Mouse (Mus musculus) CD4-positive, CD25-positive, alpha-beta regulatory T cell, adult 2 months (primary cell): ENCODE data around the gene Slc16a8.

Source experiments
- DNase-seq: peaks from one replicate; pipeline ENCODE4 v3.0.0-alpha.2; 2012; ENCODE audit warnings: low read depth, low spot score

Slc16a8 gene

DNA sequence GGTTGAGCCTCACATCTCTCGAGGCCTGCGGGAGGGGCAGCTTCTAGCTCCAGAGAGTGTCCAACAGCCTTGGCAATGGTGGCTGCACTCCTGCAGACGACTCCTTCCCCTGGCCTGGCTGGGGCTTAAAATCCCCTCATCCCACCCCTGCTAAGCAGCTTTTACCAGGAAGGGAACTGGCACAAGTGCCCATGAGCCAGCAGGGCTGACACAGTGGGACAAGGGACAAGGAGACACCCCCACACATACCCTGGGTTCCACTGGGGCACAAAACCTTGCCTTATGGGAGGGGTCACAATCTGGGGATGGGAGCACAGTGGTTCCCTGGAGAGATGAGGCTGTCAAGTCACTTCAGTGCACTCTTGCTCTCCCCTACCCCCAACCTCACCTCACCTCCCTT is at the start of gene Slc16a8:
Gene Slc16a8 (minus strand): TSS at position 101 of the 400 bp plus-strand sequence.
- no peak for DNase-seq

DNA sequence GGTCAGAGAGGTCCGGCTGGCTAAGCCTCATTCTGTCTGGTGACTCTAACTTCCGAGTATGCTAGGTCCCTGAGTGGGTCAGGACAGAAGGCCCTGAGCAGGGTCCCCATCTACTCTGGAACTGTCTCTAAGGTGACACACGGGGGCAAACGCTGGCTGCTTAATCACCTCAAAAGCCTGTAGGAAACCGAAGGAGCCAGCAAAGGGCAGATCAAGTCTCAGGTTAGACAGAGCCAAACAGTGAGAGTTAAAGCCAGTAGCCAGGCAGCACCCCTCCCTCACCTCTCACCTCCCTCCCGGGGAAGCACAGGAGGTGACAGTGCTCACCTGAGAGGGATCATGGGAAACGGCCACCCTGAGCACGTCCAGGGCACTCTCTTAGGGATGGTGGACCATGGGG is 49.2 kb upstream of the Slc16a8 start:
- no peak for DNase-seq

DNA sequence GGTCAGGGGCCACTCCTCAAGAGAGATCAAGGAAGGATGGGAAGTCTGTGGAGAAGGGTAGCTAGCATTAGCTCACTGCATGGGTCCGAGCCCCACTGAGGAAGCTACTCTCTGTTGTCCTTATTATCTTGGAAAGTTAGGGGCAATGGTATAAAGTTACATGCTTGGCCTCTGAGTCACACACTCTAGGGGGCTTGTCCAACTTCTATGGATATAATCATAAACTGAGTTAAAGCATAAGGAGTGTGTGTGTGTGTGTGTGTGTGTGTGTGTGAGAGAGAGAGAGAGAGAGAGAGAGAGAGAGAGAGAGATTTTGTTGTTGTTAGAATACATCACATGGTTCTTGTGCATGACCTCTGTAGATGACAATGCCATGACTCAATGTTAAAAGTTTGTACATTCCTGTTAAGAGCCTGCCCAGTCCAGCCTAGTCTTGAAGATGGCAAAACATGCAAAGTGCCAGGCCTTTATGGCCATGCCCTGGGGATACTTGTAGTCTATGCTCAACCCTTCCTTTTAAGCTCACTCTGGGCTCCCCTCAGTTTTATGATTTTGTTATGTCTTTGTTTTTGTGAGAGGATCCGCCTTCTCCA is 45.1 kb upstream of the Slc16a8 start:
- DNase-seq = no peak

DNA sequence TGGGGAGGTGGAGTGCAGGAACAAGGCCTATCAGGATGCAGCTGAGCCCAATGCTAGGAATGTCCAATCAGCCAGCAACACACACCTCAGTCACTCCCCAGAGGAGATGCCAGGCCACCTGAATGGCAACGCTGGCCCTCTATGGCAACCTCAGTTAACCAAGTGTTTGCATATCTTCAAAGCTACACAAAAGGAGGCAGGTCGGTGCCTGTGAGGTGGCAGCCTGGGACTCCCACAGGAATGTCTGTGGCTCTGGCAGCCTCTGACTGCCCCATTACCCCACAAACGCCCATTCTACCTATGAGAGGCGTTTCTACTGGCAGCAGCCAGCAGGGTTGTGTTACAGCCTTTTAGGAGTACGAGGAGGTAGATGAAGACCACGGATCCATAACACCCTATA is 44.0 kb upstream of the Slc16a8 start:
- no peak for DNase-seq

DNA sequence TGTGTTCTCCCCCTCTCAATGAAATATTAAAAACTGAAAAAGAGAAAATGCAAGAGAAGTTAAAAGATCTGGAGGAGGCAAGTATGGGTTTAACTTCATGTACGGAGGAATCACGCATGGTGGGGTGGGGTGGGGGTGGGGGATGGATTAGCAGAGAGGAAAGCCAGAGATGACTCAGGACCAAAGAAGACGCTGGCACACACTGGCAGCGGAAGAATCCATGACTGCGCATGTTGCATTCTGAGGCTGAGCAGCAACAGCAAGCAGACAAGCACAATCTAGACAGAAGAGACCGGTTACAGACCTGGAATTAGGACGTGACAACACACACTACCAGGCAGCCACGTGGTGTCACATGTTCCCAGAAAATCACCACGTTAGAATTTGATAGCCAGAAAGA is 38.2 kb upstream of the Slc16a8 start:
- no peak for DNase-seq

DNA sequence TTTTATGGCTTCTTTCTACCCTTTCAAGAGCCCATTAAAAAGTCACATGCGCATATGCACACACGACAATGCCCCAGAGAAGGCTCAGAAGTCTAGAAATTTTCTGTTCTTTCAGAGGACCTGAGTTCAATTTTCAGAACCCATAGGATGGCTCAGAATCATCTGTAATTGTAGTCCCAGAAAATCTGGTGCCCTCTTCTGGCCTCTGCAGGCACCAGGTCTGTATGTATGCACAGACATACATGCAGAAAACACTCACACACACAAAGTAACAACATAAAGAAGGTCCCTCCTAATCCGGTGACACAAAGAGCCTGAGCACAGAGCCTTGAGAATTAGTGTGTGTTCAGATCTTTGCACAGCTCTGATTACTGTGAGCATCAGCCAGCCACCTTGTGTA is 35.8 kb upstream of the Slc16a8 start:
- DNase-seq = no peak

DNA sequence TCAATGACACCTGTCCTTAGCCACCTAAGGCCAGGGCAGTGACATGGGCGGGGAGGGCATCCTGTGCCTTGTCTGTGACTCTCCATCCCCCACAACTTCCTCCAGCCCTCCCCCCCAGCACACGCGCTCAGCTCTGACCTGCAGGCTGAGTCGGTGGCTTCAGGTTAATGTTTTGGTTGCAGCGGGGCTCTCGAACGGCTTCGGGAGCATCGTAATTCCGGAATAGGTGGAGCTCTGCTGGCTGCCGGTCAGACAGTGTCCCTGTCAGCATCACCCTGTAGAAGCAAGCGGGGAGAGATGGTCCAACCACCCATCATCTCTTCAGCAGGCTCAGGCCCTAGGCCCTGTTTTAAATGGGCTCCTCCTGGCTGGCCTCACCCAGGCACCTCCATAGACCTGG is 34.9 kb upstream of the Slc16a8 start:
- DNase-seq = no peak

DNA sequence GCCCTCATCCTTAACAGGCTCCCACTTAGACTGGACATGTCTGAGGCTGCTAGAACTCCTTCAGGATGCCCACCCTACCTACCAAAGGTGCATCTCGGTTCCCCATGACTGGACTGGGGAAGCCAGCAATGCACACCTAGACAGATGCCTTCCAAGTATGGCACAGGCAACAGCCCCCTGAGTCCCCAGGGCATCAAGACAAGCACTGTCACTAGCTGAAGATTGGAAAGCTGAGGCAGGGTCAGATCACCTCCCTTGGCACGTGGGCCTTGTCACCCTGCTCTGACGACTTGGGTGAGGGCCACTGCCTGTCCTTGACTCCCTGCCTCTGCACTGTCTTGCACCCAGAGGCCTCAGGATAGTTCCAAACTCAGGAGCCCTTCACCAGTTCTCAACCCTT is 33.8 kb upstream of the Slc16a8 start:
- DNase-seq = no peak

DNA sequence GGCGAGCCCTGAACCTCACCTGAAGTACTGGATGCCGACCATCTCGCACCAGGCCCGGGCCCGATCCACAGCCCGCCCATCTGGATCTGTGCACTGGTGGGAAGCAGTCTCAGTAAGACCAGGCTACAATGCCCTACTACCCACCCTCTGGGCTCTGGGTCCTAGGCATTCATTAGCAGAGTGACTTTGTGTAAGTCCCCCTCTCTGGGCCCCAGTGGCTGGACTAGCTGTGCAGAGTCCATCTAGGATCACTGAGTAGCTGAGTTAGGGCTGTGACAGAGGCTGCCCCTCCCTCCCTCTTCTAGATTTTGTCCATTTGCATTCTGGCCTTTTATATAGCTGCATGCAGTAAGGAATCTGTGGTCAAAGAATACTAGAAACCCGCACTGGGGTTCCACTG is 32.5 kb upstream of the Slc16a8 start:
- DNase-seq = no peak

DNA sequence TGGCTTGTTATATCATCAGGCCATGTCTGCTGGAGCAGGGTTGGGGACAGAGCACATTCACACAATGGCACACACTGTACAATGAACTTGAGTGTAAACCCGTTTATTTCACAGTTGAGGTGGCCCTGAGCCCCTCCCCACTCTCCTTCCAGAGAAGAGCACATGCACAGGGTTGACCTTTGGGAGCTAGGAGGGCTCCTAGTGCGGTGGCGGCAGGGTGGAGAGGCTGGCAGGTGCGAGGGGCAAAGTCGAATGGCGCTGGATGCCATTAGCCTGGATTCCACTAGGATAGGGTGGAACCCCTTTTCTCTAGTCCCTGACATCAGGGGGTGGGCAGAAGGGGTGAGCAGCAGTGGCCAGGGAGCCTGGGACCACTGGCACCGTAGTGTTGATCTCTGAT is 31.6 kb upstream of the Slc16a8 start:
- no peak for DNase-seq

DNA sequence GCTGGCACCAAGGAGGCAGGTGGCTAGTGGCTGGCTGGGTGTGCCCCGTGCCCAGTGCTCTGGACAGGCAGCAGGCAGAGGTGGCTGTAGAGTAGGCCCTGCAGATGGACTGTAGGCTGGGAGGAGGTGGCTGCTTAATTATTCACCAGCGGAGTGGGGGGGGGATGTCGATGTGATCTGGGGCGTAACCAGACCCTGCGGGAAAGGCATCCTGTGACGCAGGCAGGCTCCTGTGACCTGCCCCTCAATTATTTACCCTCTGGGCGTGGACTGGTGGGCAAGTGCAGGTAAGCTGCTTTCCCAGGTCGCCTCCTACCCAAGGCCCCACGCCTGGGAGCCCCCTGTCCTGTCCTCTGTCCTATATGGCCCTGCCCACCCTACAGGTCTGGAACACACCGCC is 30.8 kb upstream of the Slc16a8 start, which contains the start of gene Baiap2l2:
Gene Baiap2l2 (minus strand): TSS at position 139 of the 400 bp plus-strand sequence.
- DNase-seq = no peak

DNA sequence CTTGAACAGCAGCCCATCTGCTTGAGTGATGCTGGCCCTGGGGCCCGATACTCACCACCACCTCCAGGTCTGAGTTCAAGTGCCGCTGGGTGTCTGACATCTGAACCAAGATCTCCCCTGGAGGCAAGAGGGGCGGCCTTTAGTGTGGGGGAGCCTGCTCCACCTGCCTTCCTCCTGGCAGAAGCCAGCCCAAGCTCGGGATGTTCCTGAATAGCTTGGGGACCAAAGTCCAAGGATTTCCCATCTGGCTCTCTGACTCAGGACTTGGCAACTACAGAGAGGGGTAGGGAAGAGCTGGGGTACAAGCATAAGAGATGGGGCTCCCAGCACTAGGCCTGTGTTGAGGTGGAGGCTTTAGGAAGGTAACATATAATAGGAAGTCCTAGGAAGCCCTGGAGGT is 28.8 kb upstream of the Slc16a8 start:
- DNase-seq = no peak

DNA sequence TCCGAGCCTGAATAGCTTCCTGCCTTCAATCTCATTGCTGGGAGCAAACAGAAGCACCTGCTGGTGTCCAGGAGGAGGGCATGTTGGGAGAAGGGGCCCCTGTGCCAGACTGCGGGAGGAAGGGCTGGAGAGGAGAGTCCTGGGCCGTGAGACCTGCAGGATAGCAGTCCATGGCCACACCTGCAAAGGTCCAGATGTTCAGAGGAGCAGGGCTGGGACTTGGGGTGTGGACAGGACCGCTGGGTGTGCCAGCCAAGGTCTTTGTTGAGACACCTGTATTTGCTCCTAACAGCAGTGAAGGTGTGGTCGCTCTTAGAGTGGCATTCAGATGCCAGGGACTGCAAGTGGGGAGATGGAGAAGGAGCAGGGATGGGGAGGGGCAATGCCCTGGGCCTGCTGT is 27.9 kb upstream of the Slc16a8 start:
- no peak for DNase-seq

DNA sequence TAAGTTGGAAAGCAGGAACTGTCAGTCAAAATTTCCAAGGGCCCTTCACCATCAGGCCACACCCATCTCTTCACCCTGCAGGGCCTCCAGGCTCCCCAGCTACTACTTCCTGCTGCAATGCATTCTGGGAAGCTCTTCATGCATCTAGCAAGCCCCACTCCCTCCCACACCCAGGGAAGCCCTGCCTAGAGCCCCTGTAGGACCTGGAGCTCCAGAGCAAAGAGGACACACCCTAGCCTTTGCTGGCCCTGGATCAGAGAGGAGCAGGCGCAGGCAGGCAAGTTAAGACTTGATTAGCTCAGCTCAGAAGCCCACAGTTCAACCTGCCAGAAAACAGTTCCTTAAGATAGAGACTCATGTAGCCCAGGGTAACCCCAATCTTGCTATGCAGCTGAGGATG is 26.8 kb upstream of the Slc16a8 start:
- peak; percentile 79 for DNase-seq

DNA sequence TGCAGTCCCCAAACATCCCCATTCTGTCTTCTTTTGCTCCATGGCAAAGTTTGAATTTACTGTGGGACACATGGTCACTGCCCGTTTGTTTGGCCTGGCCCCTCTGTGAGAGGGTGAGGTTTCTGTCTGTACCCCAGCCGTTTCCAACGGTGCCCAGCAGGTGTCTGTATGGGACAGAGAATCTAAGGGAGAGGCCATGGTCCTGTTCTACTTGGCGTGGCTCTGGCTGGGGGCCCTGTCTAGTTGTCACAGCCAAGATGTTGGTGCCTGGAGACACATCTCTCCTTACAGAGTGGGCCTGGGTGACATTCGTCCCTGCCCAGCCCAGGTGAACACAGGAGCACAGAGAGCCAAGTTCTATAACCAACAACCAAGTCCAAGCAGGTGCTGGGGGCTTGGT is 26.3 kb upstream of the Slc16a8 start:
- peak; percentile 22 for DNase-seq

DNA sequence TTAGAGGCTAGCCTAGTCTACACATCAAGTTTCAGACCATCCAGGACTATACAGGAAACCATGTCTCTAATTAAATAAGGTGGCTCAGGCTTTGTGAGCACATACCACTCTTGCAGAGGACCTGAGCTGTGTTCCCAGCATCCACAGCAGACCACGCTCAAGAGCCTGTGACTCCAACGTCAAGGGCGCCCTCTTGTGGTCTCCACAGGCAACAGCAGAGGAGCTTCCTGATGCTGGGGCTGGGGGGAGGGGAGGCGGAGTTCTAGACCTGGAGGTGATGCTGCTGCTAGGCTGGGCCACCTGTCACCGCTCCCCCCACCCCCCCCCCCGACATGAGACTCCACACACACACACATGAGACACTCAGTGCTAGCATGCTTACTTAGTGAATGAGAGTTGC is 25.6 kb upstream of the Slc16a8 start:
- DNase-seq = peak; percentile 78

DNA sequence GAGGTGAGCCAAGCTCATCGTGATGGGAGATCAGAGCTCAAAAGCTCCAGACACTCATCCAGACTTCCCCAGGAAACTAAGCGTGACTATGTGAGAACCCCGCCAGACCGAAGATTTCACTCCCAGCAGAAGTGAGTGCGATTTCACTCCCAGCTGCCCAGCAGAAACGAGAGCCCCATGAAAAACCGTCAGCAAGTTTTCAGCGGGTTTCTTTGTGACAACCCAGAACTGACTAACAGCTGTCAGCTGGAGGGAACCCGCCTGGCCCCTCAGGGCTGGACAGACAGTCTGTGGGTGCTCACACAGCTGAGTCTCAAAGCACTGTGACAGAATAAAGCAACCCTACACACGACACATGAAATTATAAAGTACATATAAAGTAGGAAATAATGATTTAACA is 23.2 kb upstream of the Slc16a8 start:
- DNase-seq = no peak

DNA sequence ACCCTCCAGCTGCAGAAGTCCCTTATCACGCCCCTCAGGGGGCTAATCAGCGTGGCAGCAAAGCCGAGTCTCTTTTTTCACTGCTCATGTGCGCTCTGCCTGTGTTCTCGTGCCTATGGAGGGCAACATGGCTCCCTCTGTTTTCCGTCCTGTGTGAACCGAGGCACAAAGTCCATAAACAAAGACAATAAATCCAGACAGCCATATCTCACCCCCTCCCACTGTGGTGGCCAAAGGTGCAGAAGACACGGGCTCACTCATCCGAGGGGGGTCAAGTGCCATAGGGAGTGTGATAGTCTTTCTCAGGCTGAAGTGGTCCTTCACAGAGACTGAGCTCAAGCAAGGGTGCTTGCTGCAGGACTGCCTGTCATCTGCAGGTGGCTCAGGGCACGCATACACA is 18.5 kb upstream of the Slc16a8 start:
- DNase-seq = no peak

DNA sequence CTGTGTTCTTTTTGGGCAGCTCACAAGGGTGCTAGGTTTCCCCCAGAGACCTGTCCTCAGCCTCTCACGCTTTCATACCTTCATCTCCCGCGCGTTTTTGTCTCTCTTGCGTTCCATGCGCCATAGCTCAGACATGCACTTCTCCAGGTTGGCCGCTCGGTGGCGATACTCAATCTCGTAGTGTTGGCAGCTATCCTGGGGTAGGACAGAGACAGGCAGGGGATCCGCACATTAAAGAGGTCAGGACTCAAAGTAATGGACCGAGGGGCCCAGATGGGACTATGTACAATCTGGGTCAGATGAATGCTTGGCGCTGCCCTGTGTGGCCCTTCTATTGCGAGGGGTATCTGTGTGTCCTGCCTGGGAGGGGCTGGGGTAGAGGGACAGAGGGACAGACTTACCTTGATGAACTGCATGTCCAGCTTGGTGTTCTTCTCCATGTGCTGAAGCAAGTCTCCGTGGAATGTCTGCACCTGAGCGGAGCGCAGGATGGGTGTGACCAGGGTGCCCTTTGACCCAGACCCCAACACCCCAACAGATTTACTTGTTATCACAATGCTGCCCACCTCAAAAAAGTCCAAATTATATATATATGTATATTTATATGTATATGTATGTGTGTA is 16.7 kb upstream of the Slc16a8 start:
- DNase-seq = peak; percentile 88

DNA sequence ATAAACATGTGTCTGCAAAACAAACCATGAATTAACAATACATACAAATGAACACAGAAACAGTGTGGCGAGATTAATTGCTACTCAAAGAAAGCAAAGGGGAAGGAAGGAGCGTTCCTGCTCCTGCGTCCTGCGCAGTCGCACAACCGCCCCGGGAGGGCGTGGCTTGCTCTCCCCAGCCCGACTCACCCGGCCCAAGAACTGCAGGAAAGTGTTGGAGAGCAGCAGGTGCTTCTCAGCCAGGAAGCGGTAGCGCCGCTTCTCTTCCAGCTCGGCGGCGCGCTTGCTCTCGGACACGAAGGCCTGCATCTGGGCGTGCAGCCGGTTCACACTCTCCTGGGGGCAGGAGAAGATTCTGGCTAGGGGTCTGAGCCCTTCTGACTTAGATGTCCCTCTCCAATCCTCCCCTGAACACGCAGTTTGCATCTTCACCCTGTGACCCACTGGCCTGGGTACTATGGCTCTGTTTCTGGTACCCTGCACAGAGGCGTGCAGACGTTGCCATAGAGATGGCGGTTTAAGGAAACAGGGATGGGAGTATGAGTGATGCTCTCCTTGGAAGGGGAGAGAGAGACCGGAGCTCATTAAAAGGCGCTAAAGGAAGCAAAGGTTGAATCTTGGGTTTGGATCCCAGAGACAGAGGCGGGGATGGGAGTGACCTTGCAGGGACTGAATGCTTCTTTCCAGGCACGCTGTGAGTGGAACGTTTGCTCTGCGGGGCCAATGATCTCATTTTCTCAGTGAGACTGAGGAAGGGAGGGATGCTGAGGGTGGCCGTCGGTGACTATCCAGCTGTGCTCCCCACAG is 16.0 kb upstream of the Slc16a8 start:
- peak; percentile 93 for DNase-seq

DNA sequence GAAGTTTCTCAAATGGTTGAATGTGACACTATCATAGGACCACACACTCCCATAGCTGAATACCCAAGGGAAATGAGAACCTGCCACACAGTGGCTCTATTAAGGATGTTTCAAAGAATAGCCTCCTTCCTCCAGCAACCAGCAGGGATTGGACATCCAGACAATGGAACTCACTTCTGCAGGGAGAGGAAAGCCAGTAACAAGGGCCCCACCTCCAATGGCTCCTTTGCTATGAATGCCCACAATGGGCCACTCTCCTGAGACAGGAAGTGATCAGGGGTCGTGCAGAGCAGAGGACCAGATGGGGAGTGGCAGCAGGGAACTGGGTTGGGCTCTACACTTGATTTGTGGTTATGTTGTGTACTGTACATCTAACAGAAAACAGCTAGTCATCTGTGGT is 14.0 kb upstream of the Slc16a8 start:
- no peak for DNase-seq

DNA sequence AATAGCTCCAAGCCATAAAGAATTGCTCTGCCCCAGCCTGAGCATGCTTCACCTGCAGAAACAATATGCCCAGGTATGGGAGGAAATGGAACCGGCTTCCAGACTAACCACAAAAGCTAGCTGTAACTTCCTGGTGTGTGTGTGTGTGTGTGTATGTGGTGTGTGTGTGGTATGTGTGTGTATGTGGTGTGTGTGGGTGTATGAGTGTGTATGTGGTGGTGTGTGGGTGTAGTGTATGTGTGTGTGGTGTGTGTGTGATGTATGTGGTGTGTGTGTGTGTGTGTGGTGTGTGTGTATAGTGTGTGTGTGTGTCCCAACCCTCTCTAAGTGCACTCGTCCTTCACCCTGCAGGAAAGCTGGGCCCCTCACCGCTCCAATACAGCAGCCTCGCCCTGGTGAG is 10.8 kb upstream of the Slc16a8 start:
- peak; percentile 47 for DNase-seq

DNA sequence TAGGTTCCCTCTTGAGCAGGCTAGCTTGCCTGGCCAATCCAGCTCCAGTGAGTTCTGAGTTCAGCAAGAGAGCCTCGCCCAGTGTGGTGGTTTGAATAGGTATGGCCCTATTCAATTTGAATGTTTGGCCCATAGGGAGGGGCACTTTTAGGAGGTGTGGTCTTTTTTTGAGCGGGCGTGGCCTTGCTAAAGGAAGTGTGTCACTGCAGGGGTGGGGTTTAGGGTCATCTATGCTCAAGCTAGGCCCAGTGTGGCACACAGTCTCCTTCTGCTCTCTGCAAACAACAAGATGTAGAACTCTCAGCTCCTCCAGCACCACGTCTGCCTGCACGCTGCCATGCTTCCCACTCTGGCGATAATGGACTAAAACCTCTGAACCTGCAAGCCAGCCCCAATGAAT is 9.2 kb upstream of the Slc16a8 start:
- DNase-seq = no peak
